Mouse (Mus musculus) forebrain, embryonic 14.5 days (tissue): ENCODE measurements around the gene Smndc1. TPM values are rescaled to one million over a fixed set of nuclear protein-coding genes. Genes with fewer than 3 reads are reported as not detected.

Source experiments
- ATAC-seq: fragments of 200-750 bp; cut with Nextera tagmentation; 2 replicates; pipeline ENCODE4 v1.8.0; 2017; ENCODE audit warnings: mild to moderate bottlenecking, moderate library complexity
- DNase-seq: peaks from one replicate; pipeline ENCODE4 v3.0.0-alpha.2; 2015; ENCODE audit warnings: low spot score
- H3K27ac ChIP-seq: fragments of 300-500 bp; sonication (generic); 2 replicates; pipeline ENCODE4 v1.5.1; 2014; ENCODE audit warnings: low read depth, mild to moderate bottlenecking, control low read depth, low read length, moderate library complexity
- H3K27me3 ChIP-seq: fragments of 300-500 bp; sonication (generic); replicated peaks from 2 replicates; pipeline ENCODE4 v1.6.1; 2014; ENCODE audit warnings: low read length, control low read depth, mixed read lengths; ENCODE audit not compliant: control insufficient read depth, insufficient read depth
- H3K36me3 ChIP-seq: fragments of 300-500 bp; sonication (generic); 2 replicates; pipeline ENCODE4 v1.6.1; 2014; ENCODE audit warnings: low read length, control low read depth; ENCODE audit not compliant: control insufficient read depth, insufficient read depth
- H3K4me1 ChIP-seq: fragments of 300-500 bp; sonication (generic); 2 replicates; pipeline ENCODE4 v1.6.1; 2014; ENCODE audit warnings: antibody characterized with exemption, low read length, control low read depth; ENCODE audit not compliant: control insufficient read depth, insufficient read depth
- H3K4me2 ChIP-seq: fragments of 300-500 bp; sonication (generic); 2 replicates; pipeline ENCODE4 v1.6.1; 2014; ENCODE audit warnings: mild to moderate bottlenecking, control low read depth, low read length
- H3K4me3 ChIP-seq: fragments of 300-500 bp; sonication (generic); 2 replicates; pipeline ENCODE4 v1.5.1; 2014; ENCODE audit warnings: low read depth, low read length, control low read depth
- H3K9ac ChIP-seq: fragments of 300-500 bp; sonication (generic); 2 replicates; pipeline ENCODE4 v1.6.1; 2014; ENCODE audit warnings: mild to moderate bottlenecking, low read length, control low read depth, moderate library complexity
- H3K9me3 ChIP-seq: fragments of 300-500 bp; sonication (generic); replicated peaks from 2 replicates; pipeline ENCODE4 v1.6.1; 2016; ENCODE audit warnings: low read length, control low read depth, mixed read lengths; ENCODE audit not compliant: control insufficient read depth
- WGBS: fragments of 180-500 bp; shearing (Covaris S2); extraction: QIAGEN DNeasy Blood & Tissue Kit; methylation state at CpG from one replicate; pipeline ENCODE4 v1.1.7; 2014; 5-methylcytosine and 5-hydroxymethylcytosine counted together
- polyA plus RNA-seq: library from polyadenylated mRNA; unstranded; fragments of >200 nt; fragmentation: Nextera tagmentation; extraction: Ambion mirVana; gene quantifications from 2 replicates; pipeline ENCODE4 v1.2.1, GENCODE M21; 2014

The Smndc1 gene
- polyA plus RNA-seq, 1 experiment from 2014 or later: 41.5 TPM

- H3K27ac ChIP-seq: no peak overlapping the region
- no peak overlapping the region for H3K4me2 ChIP-seq
- DNase-seq (no peak), ATAC-seq (no peak)
- 90% methylated on average over 8 of the region's 8 CpGs for WGBS
- no peaks in the 10 kb centered on the region for H3K4me1 ChIP-seq
- H3K9me3 ChIP-seq: no peaks in the 10 kb centered on the region
- peaks cover 70% of the 10 kb centered on the region for H3K36me3 ChIP-seq
- H3K27me3 ChIP-seq: no peaks in the 10 kb centered on the region
- no peak overlapping the region for H3K4me3 ChIP-seq
- H3K9ac ChIP-seq: no peak overlapping the region
These were observed 12.7 kb downstream of the Smndc1 start for GRCm38 (mm10) chr19:53377652-53378051.

GRCm38 (mm10) chr19:53375816-53376215 is 14.6 kb downstream of the Smndc1 start:
- Histone ChIP-seq H3K9me3 (no peaks in the 10 kb centered on the region), H3K9ac (no peak overlapping the region), H3K4me1 (no peaks in the 10 kb centered on the region), H3K36me3 (peaks cover 68% of the 10 kb centered on the region), H3K27me3 (no peaks in the 10 kb centered on the region), H3K27ac (no peak overlapping the region), H3K4me3 (no peak overlapping the region), H3K4me2 (no peak overlapping the region)
- WGBS: 94% methylated on average over 9 of the region's 9 CpGs
- no peak for ATAC-seq
- DNase-seq: no peak

GRCm38 (mm10) chr19:53375299-53375698 is 15.1 kb downstream of the Smndc1 start:
- WGBS: 93% methylated on average over 6 of the region's 6 CpGs
- Histone ChIP-seq H3K4me2 (no peak overlapping the region), H3K36me3 (peaks cover 68% of the 10 kb centered on the region), H3K9ac (no peak overlapping the region), H3K9me3 (no peaks in the 10 kb centered on the region), H3K27ac (no peak overlapping the region), H3K4me3 (no peak overlapping the region), H3K27me3 (no peaks in the 10 kb centered on the region), H3K4me1 (no peaks in the 10 kb centered on the region)
- no peak for ATAC-seq
- no peak for DNase-seq

GRCm38 (mm10) chr19:53373570-53373969 is 16.8 kb downstream of the Smndc1 start:
- 90% methylated on average over 2 of the region's 2 CpGs for WGBS
- Histone ChIP-seq H3K4me2 (no peak overlapping the region), H3K9me3 (no peaks in the 10 kb centered on the region)

GRCm38 (mm10) chr19:53371666-53372065 is 18.7 kb downstream of the Smndc1 start, which contains the start of gene Gm10197:
Gene Gm10197 (minus strand): TSS chr19:53371766.
- Histone ChIP-seq H3K27me3 (no peaks in the 10 kb centered on the region), H3K4me1 (no peaks in the 10 kb centered on the region), H3K4me3 (no peak within 1 kb of the TSS), H3K36me3 (peaks cover 54% of the 10 kb centered on the region), H3K27ac (no peak within 1 kb of the TSS), H3K9me3 (no peaks in the 10 kb centered on the region), H3K4me2 (no peak within 1 kb of the TSS), H3K9ac (no peak within 1 kb of the TSS)
- WGBS: 93% methylated on average over 13 of the region's 13 CpGs
- ATAC-seq (no peak), DNase-seq (no peak)

More at GRCm38 (mm10) chr19:53373570-53373969, 16.8 kb downstream of the Smndc1 start:
- Histone ChIP-seq H3K4me1 (no peaks in the 10 kb centered on the region), H3K27me3 (no peaks in the 10 kb centered on the region), H3K36me3 (peaks cover 64% of the 10 kb centered on the region), H3K27ac (no peak overlapping the region), H3K4me3 (no peak overlapping the region), H3K9ac (no peak overlapping the region)
- no peak for ATAC-seq
- DNase-seq: no peak

GRCm38 (mm10) chr19:53370233-53370632 is 20.1 kb downstream of the Smndc1 start:
- 76% methylated on average over 15 of the region's 15 CpGs for WGBS
- H3K9ac ChIP-seq: no peak overlapping the region
- H3K36me3 ChIP-seq: peaks cover 45% of the 10 kb centered on the region
- H3K27me3 ChIP-seq: no peaks in the 10 kb centered on the region
- H3K9me3 ChIP-seq: no peaks in the 10 kb centered on the region
- peaks cover 3% of the 10 kb centered on the region for H3K4me1 ChIP-seq
- ATAC-seq (no peak; the same call in 1 of the 2 replicates), DNase-seq (no peak)
- H3K4me2 ChIP-seq: no peak overlapping the region
- no peak overlapping the region for H3K4me3 ChIP-seq
- no peak overlapping the region for H3K27ac ChIP-seq

GRCm38 (mm10) chr19:53369469-53370043 is 20.8 kb downstream of the Smndc1 start:
- DNase-seq (peak; percentile 91), ATAC-seq (peak; percentile 63)
- H3K4me2 ChIP-seq: no peak overlapping the region
- no peak overlapping the region for H3K4me3 ChIP-seq
- H3K9me3 ChIP-seq: no peaks in the 10 kb centered on the region
- no peak overlapping the region for H3K9ac ChIP-seq
- peaks cover 40% of the 10 kb centered on the region for H3K36me3 ChIP-seq
- H3K4me1 ChIP-seq: peaks cover 8% of the 10 kb centered on the region
- no peak overlapping the region for H3K27ac ChIP-seq
- WGBS: 37% methylated on average over 14 of the region's 14 CpGs
- no peaks in the 10 kb centered on the region for H3K27me3 ChIP-seq

- Histone ChIP-seq H3K9me3 (no peaks in the 10 kb centered on the region), H3K4me3 (no peak overlapping the region), H3K9ac (no peak overlapping the region), H3K4me1 (peaks cover 8% of the 10 kb centered on the region), H3K27ac (no peak overlapping the region), H3K36me3 (peaks cover 14% of the 10 kb centered on the region), H3K4me2 (no peak overlapping the region), H3K27me3 (no peaks in the 10 kb centered on the region)
- 75% methylated on average over 7 of the region's 7 CpGs for WGBS
- no peak for DNase-seq
- ATAC-seq: no peak
These were observed 23.5 kb downstream of the Smndc1 start for GRCm38 (mm10) chr19:53366881-53367280.

- Histone ChIP-seq H3K36me3 (peaks cover 8% of the 10 kb centered on the region), H3K27ac (no peak overlapping the region), H3K4me3 (no peak overlapping the region), H3K9me3 (no peaks in the 10 kb centered on the region), H3K27me3 (no peaks in the 10 kb centered on the region), H3K4me1 (peaks cover 11% of the 10 kb centered on the region), H3K4me2 (no peak overlapping the region), H3K9ac (no peak overlapping the region)
- DNase-seq (no peak), ATAC-seq (no peak)
- 83% methylated on average over 11 of the region's 11 CpGs for WGBS
These were observed 24.2 kb downstream of the Smndc1 start for GRCm38 (mm10) chr19:53366057-53366775.
